Mouse (Mus musculus) MEL (cell line): ENCODE data around the gene Hspb1. TPM values are rescaled to one million over a fixed set of nuclear protein-coding genes. Genes with fewer than 3 reads are reported as not detected.

ENCODE experiments used
- DNase-seq: peaks from one replicate; pipeline ENCODE4 v3.0.0; 2011; ENCODE audit warnings: low read depth, low spot score
- H3K27ac ChIP-seq: 2 replicates; pipeline ENCODE4 v1.5.1; 2012; ENCODE audit warnings: low read depth, mild to moderate bottlenecking, control low read depth, low read length, moderate library complexity; ENCODE audit not compliant: control insufficient read depth
- H3K27me3 ChIP-seq, 2 experiments: fragments of 150-350 bp in 1 of 2; sonication (generic) in 1 of 2; 2 replicates each; pipeline ENCODE4 v1.6.1; 2012; ENCODE audit warnings: low read length in 2 of 2, mild to moderate bottlenecking in 2 of 2, improper control_type of control experiment in 1 of 2, moderate library complexity in 1 of 2; ENCODE audit not compliant: insufficient read depth in 2 of 2, control insufficient read depth in 1 of 2
- H3K36me3 ChIP-seq, 2 experiments: 2 replicates each; pipeline ENCODE4 v1.6.1; 2012 to 2014; ENCODE audit warnings: low read length in 2 of 2, improper control_type of control experiment in 1 of 2, inconsistent platforms in 1 of 2, mild to moderate bottlenecking in 1 of 2; ENCODE audit not compliant: insufficient read depth in 2 of 2, control insufficient read depth in 1 of 2
- H3K4me1 ChIP-seq, 2 experiments: fragments of 150-350 bp in 1 of 2; sonication (generic) in 1 of 2; 2 replicates each; pipeline ENCODE4 v1.6.1; 2012; ENCODE audit warnings: low read length in 2 of 2, improper control_type of control experiment in 1 of 2, mild to moderate bottlenecking in 1 of 2; ENCODE audit not compliant: insufficient read depth in 2 of 2, control insufficient read depth in 1 of 2
- H3K4me3 ChIP-seq, 2 experiments: fragments of 150-350 bp in 1 of 2; sonication (generic) in 1 of 2; 2 replicates each; pipeline ENCODE4 v1.5.1; 2012; ENCODE audit warnings: low read depth in 2 of 2, low read length in 2 of 2, mild to moderate bottlenecking in 2 of 2, moderate library complexity in 2 of 2, control low read depth in 1 of 2, improper control_type of control experiment in 1 of 2; ENCODE audit not compliant: control insufficient read depth in 1 of 2, insufficient read depth in 1 of 2
- H3K79me2 ChIP-seq: 2 replicates; pipeline ENCODE4 v1.6.1; 2012; ENCODE audit warnings: mild to moderate bottlenecking, low read length, moderate library complexity; ENCODE audit not compliant: control insufficient read depth, poor library complexity, insufficient read depth
- H3K9ac ChIP-seq: 2 replicates; pipeline ENCODE4 v1.6.1; 2012; ENCODE audit warnings: low read depth, mild to moderate bottlenecking, control low read depth, low read length, moderate library complexity; ENCODE audit not compliant: control insufficient read depth, poor library complexity, severe bottlenecking
- H3K9me3 ChIP-seq: fragments of 150-350 bp; sonication (generic); replicated peaks from 2 replicates; pipeline ENCODE4 v1.6.1; 2012; ENCODE audit warnings: mild to moderate bottlenecking, low read length, improper control_type of control experiment, moderate library complexity; ENCODE audit not compliant: insufficient read depth
- BHLHE40 ChIP-seq: IDR thresholded peaks from 2 replicates; pipeline ENCODE4 v1.6.1; 2012; ENCODE audit warnings: low read depth, mild to moderate bottlenecking, inconsistent platforms, low read length, improper control_type of control experiment, borderline replicate concordance
- CHD1 ChIP-seq: IDR thresholded peaks from 2 replicates; pipeline ENCODE4 v1.6.1; 2012; ENCODE audit warnings: low read depth, mild to moderate bottlenecking, inconsistent platforms, low read length, improper control_type of control experiment
- CHD2 ChIP-seq: IDR thresholded peaks from 2 replicates; pipeline ENCODE4 v1.6.1; 2011; ENCODE audit warnings: low read length, improper control_type of control experiment
- CTCF ChIP-seq, 3 experiments: IDR thresholded peaks in 2 of 3; conservative IDR thresholded peaks in 1 of 3; 2 replicates each; pipeline ENCODE4 v1.5.1; 2011 to 2012; ENCODE audit warnings: low read length in 3 of 3, low read depth in 2 of 3, mild to moderate bottlenecking in 2 of 3, improper control_type of control experiment in 1 of 3, inconsistent platforms in 1 of 3, mixed read lengths in 1 of 3, moderate library complexity in 1 of 3; ENCODE audit not compliant: control insufficient read depth in 1 of 3, insufficient read depth in 1 of 3, poor library complexity in 1 of 3, severe bottlenecking in 1 of 3
- E2F4 ChIP-seq: IDR thresholded peaks from 2 replicates; pipeline ENCODE4 v1.6.1; 2011; ENCODE audit warnings: low read depth, low read length, improper control_type of control experiment, borderline replicate concordance
- ELF1 ChIP-seq: IDR thresholded peaks from 2 replicates; pipeline ENCODE4 v1.6.1; 2014; ENCODE audit warnings: low read depth, mild to moderate bottlenecking, inconsistent platforms, low read length, improper control_type of control experiment, moderate library complexity
- EP300 ChIP-seq, 2 experiments: IDR thresholded peaks; 2 replicates each; pipeline ENCODE4 v1.6.1; 2011; ENCODE audit warnings: improper control_type of control experiment in 2 of 2, low read length in 2 of 2, low read depth in 1 of 2, mild to moderate bottlenecking in 1 of 2
- GATA1 ChIP-seq: IDR thresholded peaks from 2 replicates; pipeline ENCODE4 v1.6.1; 2011; ENCODE audit warnings: low read depth, low read length, improper control_type of control experiment
- HCFC1 ChIP-seq: IDR thresholded peaks from 2 replicates; pipeline ENCODE4 v1.6.1; 2012; ENCODE audit warnings: low read depth, mild to moderate bottlenecking, inconsistent platforms, low read length, improper control_type of control experiment, moderate library complexity
- JUND ChIP-seq: IDR thresholded peaks from 2 replicates; pipeline ENCODE4 v1.6.1; 2011; ENCODE audit warnings: low read depth, mild to moderate bottlenecking, improper control_type of control experiment, low read length
- KAT2A ChIP-seq: conservative IDR thresholded peaks from 2 replicates; pipeline ENCODE4 v1.6.1; 2012; ENCODE audit warnings: low read depth, low read length, improper control_type of control experiment, inconsistent platforms
- MAFK ChIP-seq: IDR thresholded peaks from 2 replicates; pipeline ENCODE4 v1.6.1; 2011; ENCODE audit warnings: low read depth, mild to moderate bottlenecking, low read length, improper control_type of control experiment, borderline replicate concordance
- MEF2A ChIP-seq: IDR thresholded peaks from 2 replicates; pipeline ENCODE4 v1.6.1; 2014; ENCODE audit warnings: low read depth, mild to moderate bottlenecking, inconsistent platforms, low read length, improper control_type of control experiment; ENCODE audit not compliant: poor library complexity, insufficient replicate concordance, severe bottlenecking; ENCODE audit errors: extremely low read depth
- MXI1 ChIP-seq: IDR thresholded peaks from 2 replicates; pipeline ENCODE4 v1.6.1; 2011; ENCODE audit warnings: mild to moderate bottlenecking, low read depth, low read length, improper control_type of control experiment
- MYB ChIP-seq: IDR thresholded peaks from 2 replicates; pipeline ENCODE4 v1.6.1; 2011; ENCODE audit warnings: mild to moderate bottlenecking, low read depth, low read length, improper control_type of control experiment
- MYC ChIP-seq: IDR thresholded peaks from 2 replicates; pipeline ENCODE4 v1.6.1; 2011; ENCODE audit warnings: low read depth, mild to moderate bottlenecking, low read length, improper control_type of control experiment, moderate library complexity
- POLR2A ChIP-seq, 2 experiments: IDR thresholded peaks; 2 replicates each; pipeline ENCODE4 v1.6.1; 2011 to 2012; ENCODE audit warnings: low read length in 2 of 2, mild to moderate bottlenecking in 2 of 2, control low read depth in 1 of 2, improper control_type of control experiment in 1 of 2, low read depth in 1 of 2, moderate library complexity in 1 of 2; ENCODE audit not compliant: control insufficient read depth in 1 of 2, insufficient read depth in 1 of 2, poor library complexity in 1 of 2
- POLR2AphosphoS2 ChIP-seq: IDR thresholded peaks from 2 replicates; pipeline ENCODE4 v1.6.1; 2011; ENCODE audit warnings: low read length, improper control_type of control experiment
- RAD21 ChIP-seq: IDR thresholded peaks from 2 replicates; pipeline ENCODE4 v1.6.1; 2011; ENCODE audit warnings: mild to moderate bottlenecking, low read depth, low read length, improper control_type of control experiment
- SIN3A ChIP-seq: IDR thresholded peaks from 2 replicates; pipeline ENCODE4 v1.6.1; 2012; ENCODE audit warnings: low read length, improper control_type of control experiment, inconsistent platforms
- SMC3 ChIP-seq: IDR thresholded peaks from 2 replicates; pipeline ENCODE4 v1.6.1; 2011; ENCODE audit warnings: low read depth, low read length, improper control_type of control experiment
- TBP ChIP-seq: IDR thresholded peaks from 2 replicates; pipeline ENCODE4 v1.8.0; 2011; ENCODE audit warnings: low read depth, low read length, improper control_type of control experiment
- TCF12 ChIP-seq: IDR thresholded peaks from 2 replicates; pipeline ENCODE4 v1.6.1; 2014; ENCODE audit warnings: low read depth, mild to moderate bottlenecking, inconsistent platforms, low read length, improper control_type of control experiment, moderate library complexity
- ZC3H11A ChIP-seq: IDR thresholded peaks from 2 replicates; pipeline ENCODE4 v1.6.1; 2012; ENCODE audit warnings: low read depth, mild to moderate bottlenecking, inconsistent platforms, low read length, improper control_type of control experiment
- ZMIZ1 ChIP-seq: IDR thresholded peaks from 2 replicates; pipeline ENCODE4 v1.6.1; 2012; ENCODE audit warnings: low read depth, mild to moderate bottlenecking, inconsistent platforms, low read length, improper control_type of control experiment, moderate library complexity
- ZNF384 ChIP-seq: IDR thresholded peaks from 2 replicates; pipeline ENCODE4 v1.6.1; 2012; ENCODE audit warnings: low read depth, mild to moderate bottlenecking, inconsistent platforms, low read length, improper control_type of control experiment
- polyA plus RNA-seq, 2 experiments: library from polyadenylated mRNA; stranded (reverse) in 1 of 2; unstranded in 1 of 2; fragments of >175 nt in 1 of 2; fragments of >200 nt in 1 of 2; gene quantifications; 2 replicates each; pipeline versions ENCODE4 v1.2.1 to v1.2.4; 2012; ENCODE audit warnings: low replicate concordance in 2 of 2, low read depth in 1 of 2; ENCODE audit not compliant: insufficient read length in 2 of 2, insufficient read depth in 1 of 2, missing spikeins in 1 of 2
- total RNA-seq: library from RNA; depleted of rRNA; stranded (reverse); fragments of 300-350 nt; gene quantifications from 2 replicates; pipeline ENCODE4 v1.2.3, GENCODE M21; 2012

Gene Hspb1
- total and polyA plus RNA-seq, 3 experiments, result not detected

GRCm38 (mm10) chr5:135919902-135920301 is 32.2 kb downstream of the Hspb1 start:
- peaks cover 7 to 45% of the 10 kb centered on the region in 2 experiments for H3K36me3 ChIP-seq
- H3K4me1 ChIP-seq, result no peaks in the 10 kb centered on the region; a peak in 1 of 4 replicates
- no peak for TF ChIP-seq SMC3
- TF ChIP-seq EP300 (IDR thresholded peaks at IDR 0.05; ENCODE audit: low read depth in 1 of 2, low read length in 2 of 2), result no peak
- no peak for TF ChIP-seq ZC3H11A
- no peak for TF ChIP-seq KAT2A
- no peak for TF ChIP-seq MYC
- TF ChIP-seq ELF1, result no peak
- TF ChIP-seq MXI1, result no peak
- TF ChIP-seq ZNF384, result no peak
- no peak for TF ChIP-seq MAFK
- TF ChIP-seq CHD1, result no peak
- TF ChIP-seq JUND, result no peak
- no peak for TF ChIP-seq CHD2
- no peak for TF ChIP-seq BHLHE40

GRCm38 (mm10) chr5:135923901-135924300 is 36.2 kb downstream of the Hspb1 start:
- Histone ChIP-seq H3K79me2 (peaks cover 78% of the 10 kb centered on the region), H3K27ac (no peak overlapping the region), H3K4me1 (peaks cover 0 to under 1% of the 10 kb centered on the region in 2 experiments; a peak in 1 of 4 replicates), H3K4me3 (no peak overlapping the region), H3K9me3 (no peaks in the 10 kb centered on the region), H3K36me3 (peaks cover 3 to 39% of the 10 kb centered on the region in 2 experiments; a peak in 3 of 4 replicates), H3K9ac (no peak overlapping the region), H3K27me3 (no peaks in the 10 kb centered on the region)
- no peak for DNase-seq
- TF ChIP-seq ZMIZ1 (no peak), CTCF (IDR thresholded peaks at IDR 0.05 in 2 of 3, conservative IDR thresholded peaks at IDR 0.05 in 1 of 3; ENCODE audit: control insufficient read depth in 1 of 3, insufficient read depth in 1 of 3, low read depth in 2 of 3, low read length in 3 of 3, poor library complexity in 1 of 3, severe bottlenecking in 1 of 3) (no peak), ZC3H11A (no peak), POLR2AphosphoS2 (no peak), MYC (no peak), RAD21 (no peak), E2F4 (no peak), TCF12 (no peak), HCFC1 (no peak), GATA1 (no peak), POLR2A (IDR thresholded peaks at IDR 0.05; ENCODE audit: control insufficient read depth in 1 of 2, insufficient read depth in 1 of 2, low read depth in 1 of 2, low read length in 2 of 2, poor library complexity in 1 of 2) (no peak), MYB (no peak), MEF2A (no peak), SIN3A (no peak), TBP (no peak), ZNF384 (no peak), CHD2 (no peak), CHD1 (no peak)

More at GRCm38 (mm10) chr5:135919902-135920301, 32.2 kb downstream of the Hspb1 start:
- no peaks in the 10 kb centered on the region for H3K27me3 ChIP-seq
- no peaks in the 10 kb centered on the region for H3K9me3 ChIP-seq
- no peak overlapping the region for H3K4me3 ChIP-seq
- no peak for DNase-seq
- H3K27ac ChIP-seq, result no peak overlapping the region
- H3K79me2 ChIP-seq, result peaks cover 82% of the 10 kb centered on the region
- H3K9ac ChIP-seq, result no peak overlapping the region
